Mouse (Mus musculus) liver, adult (tissue): ENCODE results near the gene Spg7.
A peak's percentile ranks its signal among the peaks of the same experiment; 100 is the strongest.

Experiments
- GATA4 ChIP-seq: IDR thresholded peaks from 2 replicates; pipeline ENCODE4 v1.6.1; 2014; ENCODE audit warnings: mild to moderate bottlenecking, low read length; ENCODE audit not compliant: insufficient replicate concordance

The Spg7 gene

GRCm38 (mm10) chr8:123105553-123106326 is 43.0 kb downstream of the Spg7 start:
- no peak for TF ChIP-seq GATA4

GRCm38 (mm10) chr8:123106531-123106930 is 43.8 kb downstream of the Spg7 start:
- no peak for TF ChIP-seq GATA4

GRCm38 (mm10) chr8:123108010-123108409 is 45.3 kb downstream of the Spg7 start:
- TF ChIP-seq GATA4, result no peak

DNA sequence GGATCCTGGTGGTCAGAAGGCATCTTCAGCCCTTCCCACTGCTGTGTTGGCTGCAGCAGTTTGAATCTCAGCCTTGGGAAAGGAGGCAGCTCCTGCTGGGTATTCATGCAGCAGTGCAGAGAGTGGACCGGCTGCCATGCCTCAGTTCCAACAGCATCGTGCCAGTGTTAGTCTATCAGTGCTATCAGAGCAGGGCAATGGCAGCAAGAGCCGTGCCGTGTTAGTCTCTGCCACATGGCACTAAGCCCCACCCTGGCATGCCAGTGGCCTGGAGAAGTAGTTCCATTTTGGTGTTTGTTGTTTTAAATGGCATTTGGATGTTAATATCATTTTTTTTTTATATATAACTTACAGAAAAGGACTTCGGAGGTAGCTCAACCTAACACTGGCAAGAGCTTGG is 46.2 kb downstream of the Spg7 start:
- no peak for TF ChIP-seq GATA4

- no peak for TF ChIP-seq GATA4
These were observed 47.9 kb downstream of the Spg7 start for GRCm38 (mm10) chr8:123110649-123111048.

GRCm38 (mm10) chr8:123112892-123113291 is 50.1 kb downstream of the Spg7 start:
- no peak for TF ChIP-seq GATA4

GRCm38 (mm10) chr8:123113908-123114469 is 51.2 kb downstream of the Spg7 start:
- no peak for TF ChIP-seq GATA4

- 0 out of 2 replicates have a peak, but pooled peaks have one; percentile 25 for TF ChIP-seq GATA4
These were observed 51.9 kb downstream of the Spg7 start for GRCm38 (mm10) chr8:123114644-123115043.

DNA sequence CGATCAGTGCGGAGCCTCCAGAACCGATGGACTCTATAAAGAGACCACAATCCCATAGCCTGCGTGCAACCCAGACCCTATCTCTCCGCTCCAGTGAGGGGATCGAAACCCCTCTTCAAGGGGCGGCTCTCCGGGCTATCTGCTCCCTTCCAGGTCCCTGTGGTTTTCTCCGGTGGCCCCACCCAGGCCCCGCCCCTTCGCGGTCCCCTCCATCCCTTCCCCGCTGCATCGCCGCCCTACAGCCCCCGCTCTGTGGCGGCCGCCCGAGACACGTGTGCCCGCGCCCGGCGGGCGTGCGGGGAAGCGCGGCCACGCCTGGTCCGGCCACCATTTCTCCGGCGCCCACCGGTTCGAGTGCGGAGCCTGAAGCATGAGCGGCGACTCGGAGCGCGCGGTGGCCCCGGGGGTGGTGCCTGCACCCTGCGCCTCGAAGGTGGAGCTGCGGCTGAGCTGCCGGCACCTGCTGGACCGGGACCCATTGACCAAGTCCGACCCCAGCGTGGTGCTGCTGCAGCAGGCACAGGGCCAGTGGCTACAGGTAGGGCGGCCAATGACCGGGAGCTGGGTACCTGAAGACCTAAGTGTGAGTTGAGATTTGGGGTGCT is 54.5 kb downstream of the Spg7 start, which contains the start of gene Cpne7:
TSS of gene Cpne7 (plus strand) at position 248 of the 605 bp plus-strand sequence.
- no peak for TF ChIP-seq GATA4

GRCm38 (mm10) chr8:123117744-123118143 is 55.0 kb downstream of the Spg7 start:
- no peak for TF ChIP-seq GATA4

- TF ChIP-seq GATA4, result no peak
These were observed 59.3 kb downstream of the Spg7 start for GRCm38 (mm10) chr8:123122059-123122458.

- TF ChIP-seq GATA4, result no peak
These were observed 59.9 kb downstream of the Spg7 start for GRCm38 (mm10) chr8:123122670-123123069.

GRCm38 (mm10) chr8:123126193-123126816 is 63.6 kb downstream of the Spg7 start:
- TF ChIP-seq GATA4, result no peak

- no peak for TF ChIP-seq GATA4
These were observed 68.3 kb downstream of the Spg7 start for GRCm38 (mm10) chr8:123131041-123131440.

DNA sequence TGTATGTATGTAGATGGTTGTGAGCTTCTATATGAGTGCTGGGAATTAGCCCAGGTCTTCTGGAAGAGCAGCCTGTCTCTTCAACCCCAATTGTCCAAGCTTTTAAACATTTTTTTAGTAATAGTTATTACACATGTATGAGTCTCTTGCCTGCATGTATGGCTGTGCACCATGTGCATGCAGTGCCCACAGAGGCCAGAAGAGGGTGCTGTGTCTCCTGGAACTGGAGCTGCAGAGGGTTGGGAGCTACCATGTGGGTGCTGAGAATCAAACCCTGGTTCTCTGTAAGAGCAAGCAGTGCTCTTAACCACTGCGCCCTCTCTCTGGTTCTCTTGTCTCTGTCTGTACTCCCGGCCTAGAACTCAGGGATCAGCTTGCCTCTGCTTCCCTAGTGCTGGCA is 70.2 kb downstream of the Spg7 start:
- TF ChIP-seq GATA4, result no peak
